Mouse (Mus musculus) small intestine, adult 2 months (tissue): ENCODE data around the gene Platr17.

Source experiments
- CTCF ChIP-seq: fragments of 200-500 bp; IDR thresholded peaks from 2 replicates; pipeline ENCODE4 v1.5.1; 2012; ENCODE audit warnings: low read depth, mild to moderate bottlenecking, control low read depth, inconsistent platforms, low read length, moderate library complexity, mixed read lengths; ENCODE audit not compliant: insufficient replicate concordance, insufficient read length; ENCODE audit errors: extremely low read depth
- POLR2A ChIP-seq: fragments of 200-500 bp; IDR thresholded peaks from 2 replicates; pipeline ENCODE4 v1.6.1; 2012; ENCODE audit warnings: low read depth, mild to moderate bottlenecking, control low read depth, inconsistent platforms, low read length, moderate library complexity

DNA sequence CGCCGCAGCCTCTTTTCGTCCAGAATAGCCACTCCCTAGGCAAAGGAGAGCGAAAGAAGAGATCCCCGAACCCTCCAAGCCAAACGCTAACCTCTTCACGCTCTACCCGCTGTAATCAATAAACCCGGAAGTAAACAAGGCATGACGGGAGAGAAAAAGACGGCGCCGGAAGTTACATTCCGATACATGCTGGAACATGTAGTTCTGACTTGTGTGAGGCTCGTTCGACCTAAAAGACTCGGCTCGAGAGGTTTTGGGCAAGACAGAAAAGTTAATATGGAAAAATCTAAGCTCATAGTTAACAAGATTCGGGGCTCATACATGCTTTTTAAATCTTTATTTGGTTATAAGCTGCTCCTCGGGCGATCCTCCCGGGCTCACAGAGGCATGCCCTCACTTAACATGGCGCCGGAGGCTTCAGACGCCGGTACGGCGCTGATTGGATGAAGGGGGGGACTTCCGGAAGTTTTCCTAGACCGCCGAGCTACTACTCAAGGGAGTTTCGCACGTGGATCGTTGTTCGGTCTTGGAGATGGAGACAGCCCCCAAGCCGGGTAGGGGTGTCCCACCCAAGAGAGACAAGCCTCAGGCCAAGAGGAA lies 35.4 kb downstream of the Platr17 start, which contains the start of the genes Pfdn6 and Wdr46:
- TF ChIP-seq POLR2A (no peak), CTCF (no peak)
